Mouse (Mus musculus): ENCODE data around the gene Stx8. TPM values are rescaled to one million over a fixed set of nuclear protein-coding genes. Genes with fewer than 3 reads are reported as not detected.

The Stx8 gene
- total and polyA plus RNA-seq, 3 experiments: 29.5 to 152 (median 30.9) TPM

DNA sequence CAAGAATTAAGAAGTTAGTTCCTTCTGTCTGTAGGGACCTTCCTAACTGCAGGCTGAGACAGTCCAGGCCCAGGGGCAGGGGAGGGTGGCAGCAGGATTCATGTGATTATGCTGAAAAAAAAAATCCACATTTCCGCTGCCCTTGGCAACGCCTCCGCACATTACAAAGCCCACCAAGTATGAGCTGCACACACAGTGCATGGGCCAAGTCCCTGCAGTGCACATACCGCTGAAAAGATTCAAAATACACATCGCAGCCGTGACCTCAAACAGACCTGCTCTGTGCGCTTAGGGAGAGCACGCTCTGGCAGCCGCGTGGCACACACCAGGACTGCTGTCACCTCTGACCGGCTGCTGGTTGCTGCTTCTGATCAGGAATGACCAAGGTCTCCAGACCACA is 250.0 kb downstream of the Stx8 start:
- TF ChIP-seq KAT2A (conservative IDR thresholded peaks at IDR 0.05; ENCODE audit: low read depth, low read length): no peak
- TF ChIP-seq TAL1 (IDR thresholded peaks at IDR 0.05; ENCODE audit: low read length): no peak
- Histone ChIP-seq H3K36me3 (ENCODE audit: control insufficient read depth in 1 of 2, insufficient read depth in 2 of 2, low read length in 2 of 2) (no peaks in the 10 kb centered on the region), H3K27ac (ENCODE audit: control insufficient read depth, low read depth, low read length) (no peak overlapping the region), H3K9ac (ENCODE audit: control insufficient read depth, low read depth, low read length, poor library complexity, severe bottlenecking) (no peak overlapping the region), H3K9me3 (replicated peaks; ENCODE audit: insufficient read depth, low read length) (no peaks in the 10 kb centered on the region), H3K4me3 (ENCODE audit: control insufficient read depth in 1 of 2, insufficient read depth in 1 of 2, low read depth in 2 of 2, low read length in 2 of 2) (no peak overlapping the region), H3K4me1 (ENCODE audit: control insufficient read depth in 1 of 2, insufficient read depth in 2 of 2, low read length in 2 of 2) (no peaks in the 10 kb centered on the region), H3K79me2 (ENCODE audit: control insufficient read depth, insufficient read depth, low read length, poor library complexity) (no peaks in the 10 kb centered on the region), H3K27me3 (ENCODE audit: control insufficient read depth in 1 of 2, insufficient read depth in 2 of 2, low read length in 2 of 2) (no peaks in the 10 kb centered on the region)
- DNase-seq (ENCODE audit: low read depth, low spot score): no peak

DNA sequence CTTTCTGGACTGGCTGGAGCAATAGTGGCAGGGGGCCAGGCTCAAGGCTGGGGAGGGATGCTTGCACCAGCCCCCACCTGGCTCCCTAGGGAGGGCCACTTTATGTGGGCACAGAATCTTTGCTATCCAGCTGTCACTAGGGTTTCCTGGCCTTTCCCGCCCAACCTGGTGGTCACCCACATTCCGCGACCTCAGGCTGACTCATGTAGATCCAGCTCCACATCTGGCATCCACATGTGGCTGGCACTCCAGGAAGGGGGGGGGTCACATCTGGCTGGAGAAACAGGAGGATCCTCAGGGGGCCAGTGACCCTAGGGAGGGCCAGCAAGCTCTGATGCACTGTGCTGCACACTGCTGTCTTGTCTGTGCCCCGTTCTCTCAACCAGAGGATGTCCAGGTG is 254.7 kb downstream of the Stx8 start:
- no peaks in the 10 kb centered on the region for H3K4me1 ChIP-seq (ENCODE audit: control insufficient read depth in 1 of 2, insufficient read depth in 2 of 2, low read length in 2 of 2)
- no peaks in the 10 kb centered on the region for H3K79me2 ChIP-seq (ENCODE audit: control insufficient read depth, insufficient read depth, low read length, poor library complexity)
- H3K4me3 ChIP-seq (ENCODE audit: control insufficient read depth in 1 of 2, insufficient read depth in 1 of 2, low read depth in 2 of 2, low read length in 2 of 2): no peak overlapping the region
- H3K27me3 ChIP-seq (ENCODE audit: control insufficient read depth in 1 of 2, insufficient read depth in 2 of 2, low read length in 2 of 2): no peaks in the 10 kb centered on the region; a peak in 1 of 4 replicates
- no peak for TF ChIP-seq SIN3A (IDR thresholded peaks at IDR 0.05; ENCODE audit: low read length)
- TF ChIP-seq BHLHE40 (IDR thresholded peaks at IDR 0.05; ENCODE audit: borderline replicate concordance, low read depth, low read length): no peak
- TF ChIP-seq JUND (IDR thresholded peaks at IDR 0.05; ENCODE audit: low read depth, low read length): no peak
- no peak for TF ChIP-seq TCF12 (IDR thresholded peaks at IDR 0.05; ENCODE audit: low read depth, low read length)
- TF ChIP-seq MAX (IDR thresholded peaks at IDR 0.05; ENCODE audit: low read length): no peak
- TF ChIP-seq MYB (IDR thresholded peaks at IDR 0.05; ENCODE audit: low read depth, low read length): no peak
- TF ChIP-seq TAL1 (IDR thresholded peaks at IDR 0.05; ENCODE audit: low read length): no peak
- no peak for TF ChIP-seq POLR2AphosphoS2 (IDR thresholded peaks at IDR 0.05; ENCODE audit: low read length)
- no peak for TF ChIP-seq ZKSCAN1 (IDR thresholded peaks at IDR 0.05; ENCODE audit: low read depth, low read length)
- TF ChIP-seq E2F4 (IDR thresholded peaks at IDR 0.05; ENCODE audit: borderline replicate concordance, low read depth, low read length): no peak
- TF ChIP-seq ZC3H11A (IDR thresholded peaks at IDR 0.05; ENCODE audit: low read depth, low read length): no peak
- TF ChIP-seq CHD1 (IDR thresholded peaks at IDR 0.05; ENCODE audit: low read depth, low read length): no peak
- no peak for TF ChIP-seq NRF1 (IDR thresholded peaks at IDR 0.05; ENCODE audit: insufficient read depth, low read depth, low read length, poor library complexity, severe bottlenecking)
- no peak overlapping the region for H3K27ac ChIP-seq (ENCODE audit: control insufficient read depth, low read depth, low read length)
- H3K9ac ChIP-seq (ENCODE audit: control insufficient read depth, low read depth, low read length, poor library complexity, severe bottlenecking): no peak overlapping the region
- H3K9me3 ChIP-seq (replicated peaks; ENCODE audit: insufficient read depth, low read length): no peaks in the 10 kb centered on the region
- no peak for DNase-seq (ENCODE audit: low read depth, low spot score)
- no peaks in the 10 kb centered on the region for H3K36me3 ChIP-seq (ENCODE audit: control insufficient read depth in 1 of 2, insufficient read depth in 2 of 2, low read length in 2 of 2)

DNA sequence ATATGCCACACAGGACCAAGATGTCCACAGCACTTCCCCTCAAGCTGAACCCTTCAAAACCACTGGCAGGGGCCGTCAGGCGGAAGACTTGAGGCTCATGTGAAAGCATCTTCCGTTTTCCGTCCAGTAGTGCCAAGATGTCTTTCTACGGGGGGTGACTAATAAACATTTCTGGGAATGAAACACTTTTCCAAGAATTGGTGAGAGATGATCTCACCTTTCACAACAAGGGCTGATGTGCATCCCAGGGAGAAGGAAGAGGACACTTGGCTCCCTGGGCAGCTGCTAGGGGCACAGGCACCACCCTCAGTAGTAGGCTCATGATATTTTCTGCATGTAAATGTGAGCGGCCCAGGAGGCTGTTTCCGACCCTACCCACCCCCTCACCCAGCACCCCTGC is 256.2 kb downstream of the Stx8 start:
- Histone ChIP-seq H3K4me1 (ENCODE audit: control insufficient read depth in 1 of 2, insufficient read depth in 2 of 2, low read length in 2 of 2) (no peaks in the 10 kb centered on the region), H3K9me3 (replicated peaks; ENCODE audit: insufficient read depth, low read length) (no peaks in the 10 kb centered on the region), H3K4me3 (ENCODE audit: control insufficient read depth in 1 of 2, insufficient read depth in 1 of 2, low read depth in 2 of 2, low read length in 2 of 2) (no peak overlapping the region), H3K36me3 (ENCODE audit: control insufficient read depth in 1 of 2, insufficient read depth in 2 of 2, low read length in 2 of 2) (no peaks in the 10 kb centered on the region), H3K79me2 (ENCODE audit: control insufficient read depth, insufficient read depth, low read length, poor library complexity) (no peaks in the 10 kb centered on the region), H3K9ac (ENCODE audit: control insufficient read depth, low read depth, low read length, poor library complexity, severe bottlenecking) (no peak overlapping the region), H3K27me3 (ENCODE audit: control insufficient read depth in 1 of 2, insufficient read depth in 2 of 2, low read length in 2 of 2) (no peaks in the 10 kb centered on the region; a peak in 1 of 4 replicates), H3K27ac (ENCODE audit: control insufficient read depth, low read depth, low read length) (no peak overlapping the region)
- TF ChIP-seq MYB (IDR thresholded peaks at IDR 0.05; ENCODE audit: low read depth, low read length): no peak
- TF ChIP-seq GABPA (IDR thresholded peaks at IDR 0.05; ENCODE audit: low read depth, low read length): no peak
- no peak for TF ChIP-seq MAFK (IDR thresholded peaks at IDR 0.05; ENCODE audit: borderline replicate concordance, low read depth, low read length)
- no peak for TF ChIP-seq NELFE (IDR thresholded peaks at IDR 0.05; ENCODE audit: low read depth, low read length)
- TF ChIP-seq NRF1 (IDR thresholded peaks at IDR 0.05; ENCODE audit: insufficient read depth, low read depth, low read length, poor library complexity, severe bottlenecking): no peak
- no peak for TF ChIP-seq TBP (IDR thresholded peaks at IDR 0.05; ENCODE audit: low read depth, low read length)
- no peak for TF ChIP-seq MAZ (IDR thresholded peaks at IDR 0.05; ENCODE audit: low read depth, low read length)
- no peak for TF ChIP-seq MYC (IDR thresholded peaks at IDR 0.05; ENCODE audit: low read depth, low read length)
- TF ChIP-seq CHD2 (IDR thresholded peaks at IDR 0.05; ENCODE audit: low read length): no peak
- TF ChIP-seq SIN3A (IDR thresholded peaks at IDR 0.05; ENCODE audit: low read length): no peak
- TF ChIP-seq GATA1 (IDR thresholded peaks at IDR 0.05; ENCODE audit: low read depth, low read length): no peak
- TF ChIP-seq CHD1 (IDR thresholded peaks at IDR 0.05; ENCODE audit: low read depth, low read length): no peak
- TF ChIP-seq JUND (IDR thresholded peaks at IDR 0.05; ENCODE audit: low read depth, low read length): no peak
- no peak for TF ChIP-seq ELF1 (IDR thresholded peaks at IDR 0.05; ENCODE audit: low read depth, low read length)
- no peak for TF ChIP-seq BHLHE40 (IDR thresholded peaks at IDR 0.05; ENCODE audit: borderline replicate concordance, low read depth, low read length)
- TF ChIP-seq RAD21 (IDR thresholded peaks at IDR 0.05; ENCODE audit: low read depth, low read length): no peak
- TF ChIP-seq ZKSCAN1 (IDR thresholded peaks at IDR 0.05; ENCODE audit: low read depth, low read length): no peak
- no peak for TF ChIP-seq KAT2A (conservative IDR thresholded peaks at IDR 0.05; ENCODE audit: low read depth, low read length)
- DNase-seq (ENCODE audit: low read depth, low spot score): no peak
